Mouse (Mus musculus) gastrocnemius, postnatal 10 days (tissue): ENCODE results near the gene Lhx4. TPM values are rescaled to one million over a fixed set of nuclear protein-coding genes. Genes with fewer than 3 reads are reported as not detected.
A peak's percentile ranks its signal among the peaks of the same experiment; 100 is the strongest.

Experiments
- DNase-seq: peaks from one replicate; pipeline ENCODE4 v3.0.0; 2021; ENCODE audit warnings: mixed read lengths
- long read RNA-seq, 2 experiments: library from polyadenylated mRNA; stranded (forward); transcript quantifications; one replicate each; pipeline ENCODE4 v2.0.0; 2021
- total RNA-seq, 2 experiments: library from RNA; stranded (reverse); gene quantifications; 2 replicates each; pipeline ENCODE4 v1.2.3; 2021

The Lhx4 gene
- total RNA-seq = not detected
- long read RNA-seq, experiment 1 = 0 reads
- long read RNA-seq, experiment 2 = 0 reads

- no peak for DNase-seq
Observed at GRCm38 (mm10) chr1:155751484-155752255, at the start of gene Lhx4. Lhx4 (minus strand) TSS chr1:155751684.

- no peak for DNase-seq
Observed at GRCm38 (mm10) chr1:155798000-155798399, 46.5 kb upstream of the Lhx4 start.

- DNase-seq = no peak
Observed at GRCm38 (mm10) chr1:155797425-155797824, 45.9 kb upstream of the Lhx4 start.

GRCm38 (mm10) chr1:155796757-155797405 lies 45.4 kb upstream of the Lhx4 start:
- DNase-seq = no peak

GRCm38 (mm10) chr1:155795791-155796233 lies 44.3 kb upstream of the Lhx4 start:
- no peak for DNase-seq

GRCm38 (mm10) chr1:155794855-155795254 lies 43.4 kb upstream of the Lhx4 start:
- DNase-seq = no peak

GRCm38 (mm10) chr1:155791919-155792318 lies 40.4 kb upstream of the Lhx4 start:
- no peak for DNase-seq

- DNase-seq = no peak
Observed at GRCm38 (mm10) chr1:155790111-155790974, 38.9 kb upstream of the Lhx4 start.

GRCm38 (mm10) chr1:155785886-155786285 lies 34.4 kb upstream of the Lhx4 start:
- no peak for DNase-seq

GRCm38 (mm10) chr1:155784343-155785205 lies 33.1 kb upstream of the Lhx4 start:
- peak; percentile 65 for DNase-seq

- no peak for DNase-seq
Observed at GRCm38 (mm10) chr1:155782382-155782781, 30.9 kb upstream of the Lhx4 start.

- no peak for DNase-seq
Observed at GRCm38 (mm10) chr1:155777641-155778625, 26.4 kb upstream of the Lhx4 start.

- DNase-seq = peak; percentile 44
Observed at GRCm38 (mm10) chr1:155759167-155759566, 7.7 kb upstream of the Lhx4 start.

- DNase-seq = no peak
Observed at GRCm38 (mm10) chr1:155758711-155759110, 7.2 kb upstream of the Lhx4 start.

- DNase-seq = no peak
Observed at GRCm38 (mm10) chr1:155757621-155758020, 6.1 kb upstream of the Lhx4 start.

GRCm38 (mm10) chr1:155753411-155753810 lies 1.9 kb upstream of the Lhx4 start:
- no peak for DNase-seq

GRCm38 (mm10) chr1:155750517-155751178 lies 836 bp downstream of the Lhx4 start:
- DNase-seq = no peak

- no peak for DNase-seq
Observed at GRCm38 (mm10) chr1:155747911-155748310, 3.6 kb downstream of the Lhx4 start.

GRCm38 (mm10) chr1:155747011-155747410 lies 4.5 kb downstream of the Lhx4 start:
- DNase-seq = no peak
